Mouse (Mus musculus): ENCODE measurements around the gene Ifi202b. TPM values are rescaled to one million over a fixed set of nuclear protein-coding genes. Genes with fewer than 3 reads are reported as not detected.
"Not testable (repeated sequence)": the region's sequence is repeated elsewhere in the genome, so short reads cannot be mapped to it uniquely, and the experiment has no call there.

The Ifi202b gene
- total RNA-seq, 2 experiments from 2014 or later: not detected

GRCm38 (mm10) chr1:173913256-173913791 lies 69.2 kb downstream of the Ifi202b start:
- DNase-seq; intact Hi-C loops (cut with DNase I): not testable (repeated sequence)

Other genes with a start within 250 kb of the Ifi202b start
- 1 to 10 TPM; 2.6 to 3.0 TPM for gene Ifi207, start 241.0 kb downstream of the Ifi202b start, total RNA-seq (2021)
- 1 to 10 TPM; 2.0 to 2.5 TPM for gene Ifi204, start 215.8 kb downstream of the Ifi202b start, total RNA-seq (2021)
- 1 to 10 TPM in 1 of 2 experiments, under 1 TPM in 1; 0.86 to 1.6 TPM for gene Ifi211, start 69.7 kb downstream of the Ifi202b start, total RNA-seq (2021)
- gene Mndal, start 40.3 kb downstream of the Ifi202b start, total RNA-seq (2021): 10 to 100 TPM; 14.9 to 16.9 TPM
- gene Ifi203, start 40.1 kb downstream of the Ifi202b start, total RNA-seq (2021): 10 to 100 TPM; 12.4 to 15.4 TPM
- gene Ifi205, start 49.1 kb upstream of the Ifi202b start, total RNA-seq (2021): 1 to 10 TPM; 1.6 to 1.9 TPM
- not detected for gene Olfr433, start 58.0 kb upstream of the Ifi202b start, total RNA-seq (2021)
- gene Olfr432, start 66.5 kb upstream of the Ifi202b start, total RNA-seq (2021): not detected
- gene Olfr430, start 83.9 kb upstream of the Ifi202b start, total RNA-seq (2021): not detected
- not detected for gene Olfr429, start 101.6 kb upstream of the Ifi202b start, total RNA-seq (2021)
- gene Olfr427, start 114.1 kb upstream of the Ifi202b start, total RNA-seq (2021): not detected
- gene Olfr231, start 138.4 kb upstream of the Ifi202b start, total RNA-seq (2021): not detected
- not detected for gene Olfr424, start 148.8 kb upstream of the Ifi202b start, total RNA-seq (2021)
- not detected for gene Olfr420, start 172.9 kb upstream of the Ifi202b start, total RNA-seq (2021)
- 10 to 100 TPM; 14.0 to 15.5 TPM for gene Spta1, start 190.0 kb upstream of the Ifi202b start, total RNA-seq (2021)